Mouse (Mus musculus) right cerebral cortex, postnatal 25 days (tissue): Measurements from ENCODE around the gene Lrguk.

Experiments used
- DNase-seq: peaks from one replicate; pipeline ENCODE4 v3.0.0; 2022

The Lrguk gene

DNA sequence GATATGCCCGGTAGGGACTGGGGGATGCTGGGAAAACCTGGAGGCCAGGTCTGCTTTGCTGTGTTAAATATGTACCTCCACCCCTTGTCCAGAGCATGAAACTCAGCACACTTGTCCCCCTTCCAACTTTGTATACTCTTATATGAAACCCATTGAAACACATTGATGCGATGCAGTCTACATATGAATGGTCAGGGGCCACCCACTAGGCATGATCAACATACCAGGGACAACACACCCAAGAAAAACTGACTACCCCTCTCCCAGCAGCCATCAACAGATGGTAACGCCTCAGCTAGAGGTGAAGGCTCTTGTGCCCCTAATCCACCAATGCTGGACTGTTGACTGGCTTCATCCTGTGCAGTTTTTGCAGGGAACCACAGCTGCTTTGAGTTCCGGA, 150.7 kb downstream of the Lrguk start:
- no peak for DNase-seq

DNA sequence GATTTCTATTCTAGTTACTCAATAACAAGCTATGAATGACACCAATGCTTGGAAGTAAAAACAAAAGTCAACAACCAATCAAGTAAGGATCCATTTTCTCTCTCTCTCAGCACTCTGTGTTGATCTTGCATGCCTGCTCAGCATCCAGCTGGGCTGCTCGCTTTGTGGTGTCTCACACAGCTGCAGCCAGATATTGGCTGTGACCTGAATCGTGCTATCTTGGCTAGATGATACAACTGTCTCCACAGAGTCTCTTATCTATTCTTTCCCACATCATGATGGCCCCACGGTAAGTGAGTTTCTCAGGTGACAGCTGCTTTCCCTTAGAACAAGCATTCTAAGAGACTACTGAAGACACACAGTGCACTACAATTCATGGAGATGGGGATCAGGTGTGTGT, 152.7 kb downstream of the Lrguk start:
- DNase-seq, result no peak

DNA sequence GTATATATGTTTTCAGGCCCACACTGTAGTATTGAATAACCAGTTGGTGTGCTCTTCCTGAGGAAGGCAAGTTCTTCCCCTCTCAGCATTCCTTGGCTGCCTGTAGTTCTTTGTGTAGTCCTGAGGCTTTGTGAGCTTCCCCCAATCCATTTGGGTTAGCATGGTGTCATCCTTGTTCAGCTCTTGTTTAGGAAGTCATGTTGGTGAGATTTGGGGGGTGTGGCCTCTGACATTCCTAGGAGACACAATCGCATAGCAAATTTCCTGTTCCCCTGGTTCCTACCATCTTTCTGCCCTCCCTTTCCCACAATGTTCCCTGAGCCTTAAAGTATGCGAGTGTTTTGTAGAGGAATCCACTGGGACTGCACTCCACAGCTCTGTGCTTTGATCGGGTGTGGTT, 154.1 kb downstream of the Lrguk start:
- no peak for DNase-seq
